Mouse (Mus musculus) liver, embryonic 14.5 days (tissue): ENCODE measurements around the gene Fhit.

Experiments used
- CTCF ChIP-seq: IDR thresholded peaks from 2 replicates; pipeline ENCODE4 v1.5.1; 2016; ENCODE audit warnings: antibody characterized with exemption, low read depth, control low read depth
- EP300 ChIP-seq: IDR thresholded peaks from 2 replicates; pipeline ENCODE4 v1.6.1; 2016; ENCODE audit warnings: antibody characterized with exemption, low read depth

- TF ChIP-seq EP300 (no peak), CTCF (no peak)
Measured at GRCm38 (mm10) chr14:10485798-10486197, 676.0 kb downstream of the Fhit start.
